Mouse (Mus musculus) intestine, embryonic 16.5 days (tissue): ENCODE measurements around the gene Abcg8. TPM values are rescaled to one million over a fixed set of nuclear protein-coding genes. Genes with fewer than 3 reads are reported as not detected.

Experiments used
- polyA plus RNA-seq: library from polyadenylated mRNA; unstranded; fragments of >200 nt; fragmentation: Nextera tagmentation; extraction: Ambion mirVana; gene quantifications from 2 replicates; pipeline ENCODE4 v1.2.1, GENCODE M21; 2015

The Abcg8 gene
- polyA plus RNA-seq, 1 experiment from 2014 or later = 1.2 TPM

Other genes starting within 250 kb of the Abcg8 start
- 4.3 and 5.3 TPM in 2 replicates for gene Thada, start 210.1 kb upstream of the Abcg8 start, polyA plus RNA-seq
- gene Plekhh2, start 164.4 kb upstream of the Abcg8 start, polyA plus RNA-seq = 6.1 and 6.5 TPM in 2 replicates
- 18.1 and 20.1 TPM in 2 replicates for gene Dync2li1, start 49.8 kb upstream of the Abcg8 start, polyA plus RNA-seq
- gene Abcg5, start 6.7 kb downstream of the Abcg8 start, polyA plus RNA-seq = 3.7 and 6.5 TPM in 2 replicates
- 54.5 and 55.6 TPM in 2 replicates for gene Lrpprc, start 114.5 kb downstream of the Abcg8 start, polyA plus RNA-seq